Mouse (Mus musculus) spleen, adult 12 weeks (tissue): ENCODE results near the gene Clec4a3.
A peak's percentile ranks its signal among the peaks of the same experiment; 100 is the strongest.
"Not testable (repeated sequence)": the region's sequence is repeated elsewhere in the genome, so short reads cannot be mapped to it uniquely, and the experiment has no call there.

ENCODE experiments used
- DNase-seq: peaks from one replicate; pipeline ENCODE4 v3.0.0; 2022; ENCODE audit warnings: low spot score

Gene Clec4a3

DNA sequence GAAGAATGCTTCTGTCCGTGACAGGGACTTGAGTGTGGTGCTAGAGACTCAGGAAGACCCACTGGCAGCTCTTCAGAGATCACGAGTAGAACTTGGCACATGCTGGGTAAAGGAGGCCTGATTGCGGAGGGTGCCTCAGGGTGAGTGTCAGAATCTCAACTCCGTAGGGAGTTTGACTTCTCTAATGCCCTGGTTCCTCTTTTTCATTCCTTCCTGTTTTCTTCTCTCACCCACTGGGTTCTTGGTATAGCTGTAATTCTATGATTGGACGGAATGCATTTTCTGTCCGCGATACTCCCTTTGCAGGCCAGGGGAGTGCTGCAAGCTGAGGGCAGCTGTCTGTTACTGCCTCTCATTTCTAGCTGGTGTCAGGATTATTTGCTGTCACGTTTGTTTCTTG is at the start of gene Clec4a3:
Clec4a3 (plus strand) TSS at position 115 of the 400 bp plus-strand sequence.
- DNase-seq: peak; percentile 6

DNA sequence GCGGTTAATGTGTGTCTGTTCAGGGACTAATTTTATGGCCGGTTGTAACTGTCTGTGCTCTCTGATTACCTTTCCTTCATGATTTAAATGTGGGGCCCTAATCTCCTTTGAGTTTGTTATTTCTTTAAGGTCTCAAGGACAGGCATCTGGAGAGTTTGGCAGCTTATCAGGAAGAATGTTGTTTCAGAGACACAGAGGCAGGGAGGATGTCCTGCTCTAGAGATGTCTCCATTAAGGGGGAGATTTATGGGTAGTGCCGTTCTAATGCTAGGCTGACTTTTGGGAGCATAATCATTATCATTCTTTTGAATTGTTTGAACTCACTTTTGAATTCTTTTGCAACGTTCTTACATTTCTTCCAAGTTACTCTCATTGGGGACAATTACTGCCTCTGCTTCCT is 32.4 kb upstream of the Clec4a3 start:
- DNase-seq: no peak

DNA sequence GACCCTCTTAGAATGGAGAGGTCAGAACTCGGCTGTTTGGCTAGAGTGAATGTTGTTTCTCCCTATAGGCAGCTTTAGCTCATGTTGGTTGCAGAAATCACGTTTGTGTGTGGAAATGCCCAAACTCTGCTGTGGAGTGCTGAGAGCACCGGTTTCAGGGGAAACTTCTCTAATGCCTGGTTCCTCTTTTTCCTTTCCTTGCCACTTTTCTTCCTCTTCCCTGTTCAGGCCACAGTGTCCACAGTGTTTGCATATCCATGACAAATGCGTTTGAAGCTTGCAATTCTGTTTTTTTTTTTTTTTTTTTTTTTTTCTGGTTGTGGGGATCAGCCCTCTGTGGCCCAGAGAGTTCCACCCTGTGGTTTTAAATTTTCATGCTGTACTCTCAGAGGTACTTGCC is 30.9 kb upstream of the Clec4a3 start, which contains the start of gene Clec4a1:
Clec4a1 (plus strand) TSS at position 398 of the 400 bp plus-strand sequence.
- DNase-seq: no peak

DNA sequence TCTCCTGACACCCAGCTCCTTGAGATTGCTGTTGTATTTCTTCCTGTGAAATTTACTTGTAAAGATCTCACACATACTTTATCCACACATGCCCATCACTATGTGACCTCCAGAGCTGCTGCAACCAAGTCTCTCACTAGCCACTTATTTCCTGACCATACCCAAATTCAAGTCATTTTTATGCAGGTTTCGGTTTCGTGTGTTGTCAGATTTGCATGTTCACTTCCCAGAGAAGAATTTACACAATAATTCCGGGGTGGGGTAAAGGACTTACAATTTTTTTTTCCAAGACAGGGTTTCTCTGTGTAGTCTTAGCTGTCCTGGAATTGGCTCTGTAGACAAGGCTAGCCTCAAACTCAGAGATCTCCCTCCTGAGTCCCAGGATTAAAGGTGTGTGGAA is 17.5 kb upstream of the Clec4a3 start:
- DNase-seq: no peak

DNA sequence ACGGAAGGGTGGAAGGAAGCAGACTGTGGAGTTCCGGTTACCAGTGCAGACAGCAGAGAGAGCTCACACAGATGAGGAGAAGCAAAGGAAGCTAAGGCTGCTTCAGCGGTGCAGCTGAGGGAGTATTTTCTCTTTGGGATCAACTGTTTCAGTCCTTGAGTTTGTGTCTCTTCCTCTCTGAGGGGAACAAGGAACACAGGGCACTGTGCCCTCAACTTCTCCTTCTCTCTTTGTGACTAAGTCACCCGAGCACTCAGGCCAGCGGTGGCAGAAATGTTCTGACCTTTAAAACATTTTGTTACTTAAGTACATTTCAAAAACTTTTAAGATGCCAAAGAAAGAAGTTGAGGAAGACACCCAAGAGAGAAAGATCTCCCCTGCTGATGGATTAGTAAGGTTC is 12.7 kb upstream of the Clec4a3 start:
- no peak for DNase-seq

DNA sequence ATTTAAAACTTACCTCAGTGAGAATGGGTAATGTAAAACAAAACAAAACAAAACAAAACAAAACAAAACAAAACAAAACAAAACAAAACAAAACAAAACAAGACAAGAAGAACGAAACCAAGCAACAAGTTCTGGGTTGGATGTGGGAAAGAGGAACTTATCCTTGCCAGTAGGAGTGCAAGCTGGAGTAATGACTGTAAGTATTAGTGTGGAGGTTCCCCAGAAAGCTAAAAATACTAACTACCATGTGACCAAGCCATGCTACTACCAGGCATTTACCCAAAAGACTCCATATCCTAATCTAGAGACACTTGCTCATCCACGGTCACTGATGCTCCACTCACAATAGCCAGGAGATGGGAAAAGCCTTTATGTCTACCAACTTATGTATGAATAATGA is 5.6 kb upstream of the Clec4a3 start:
- no peak for DNase-seq

DNA sequence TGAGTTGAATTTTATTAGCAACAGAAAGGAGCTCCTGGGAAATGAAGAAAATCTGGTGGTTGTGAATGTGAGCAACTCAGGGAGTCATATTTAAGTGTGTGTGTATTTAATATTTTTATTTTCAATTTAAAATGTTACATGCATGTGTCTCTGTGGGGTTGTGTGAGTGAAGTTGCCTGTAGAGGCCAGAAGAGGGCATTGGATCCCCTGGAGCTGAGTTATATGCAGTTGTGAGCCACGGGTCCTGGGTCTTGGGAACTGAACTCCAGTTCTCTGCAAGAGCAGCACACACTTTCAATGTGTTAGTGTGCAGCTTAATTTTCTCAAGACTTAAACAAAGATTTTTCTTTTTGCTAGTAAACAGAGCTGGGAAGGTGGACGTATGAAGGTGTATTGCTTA is 12.2 kb downstream of the Clec4a3 start:
- no peak for DNase-seq

DNA sequence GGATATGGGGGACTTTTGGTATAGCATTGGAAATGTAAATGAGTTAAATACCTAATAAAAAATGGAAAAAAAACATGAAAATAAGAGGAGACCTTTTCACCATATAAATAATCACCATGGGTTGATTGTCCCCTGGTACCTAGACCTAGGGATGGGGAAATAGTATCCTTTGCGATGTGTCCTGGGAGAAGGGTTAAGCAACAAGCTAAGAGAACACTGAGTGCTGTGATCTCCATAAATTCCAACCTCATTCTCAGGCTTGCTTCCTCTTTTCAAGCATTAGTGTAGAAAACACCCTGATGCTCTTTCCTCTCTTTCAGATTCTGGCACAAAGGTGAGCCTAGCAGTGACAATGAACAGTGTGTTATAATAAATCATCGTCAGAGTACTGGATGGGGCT is 16.7 kb downstream of the Clec4a3 start:
- no peak for DNase-seq

DNA sequence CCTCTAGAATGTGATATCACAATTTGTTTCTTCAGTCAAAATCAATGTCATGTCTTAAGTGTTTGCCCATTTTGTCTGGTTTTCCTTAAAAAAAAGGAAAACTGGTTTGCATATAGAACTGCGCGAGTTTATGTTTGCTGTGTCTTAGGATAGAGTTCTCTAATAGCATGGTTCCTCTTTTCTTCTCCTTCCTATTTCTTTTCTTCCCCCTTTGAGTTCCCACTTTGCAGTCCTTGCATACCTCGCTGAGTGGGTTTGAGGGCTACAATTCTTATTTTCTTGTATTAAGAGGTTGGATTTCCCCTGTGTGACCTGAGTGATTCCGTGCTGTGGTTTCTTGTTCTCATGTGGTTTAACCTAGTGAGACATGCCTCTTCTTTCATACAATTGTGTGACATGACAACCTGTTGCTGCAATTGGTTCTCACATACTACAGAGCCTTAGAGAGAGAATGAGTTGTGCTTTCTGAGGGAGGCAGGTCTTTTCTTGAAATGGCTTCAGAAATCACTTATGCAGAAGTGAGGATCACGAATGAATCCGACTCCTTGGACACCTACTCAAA is 37.6 kb downstream of the Clec4a3 start, which contains the start of gene Clec4a4:
Clec4a4 (plus strand) TSS at position 492 of the 562 bp plus-strand sequence.
- no peak for DNase-seq

DNA sequence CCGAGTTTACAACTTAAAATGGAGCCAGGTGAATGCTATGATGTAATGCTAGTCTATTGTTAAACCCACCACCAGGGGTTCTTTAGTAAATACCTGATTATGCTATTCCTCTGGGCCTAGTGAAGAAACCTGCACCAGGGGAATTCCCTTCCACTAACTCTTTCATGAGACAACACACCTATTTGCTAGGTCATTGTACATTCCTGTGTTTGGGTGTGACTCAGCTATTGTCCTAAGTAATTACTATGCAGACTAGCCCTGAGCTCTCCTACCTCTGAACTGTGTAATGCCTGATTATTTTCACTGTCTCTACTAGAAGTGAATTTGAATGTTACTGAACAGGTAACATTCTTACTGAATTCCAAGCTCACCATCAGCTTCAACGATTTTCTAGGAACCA is 52.4 kb downstream of the Clec4a3 start:
- DNase-seq: not testable (repeated sequence)

DNA sequence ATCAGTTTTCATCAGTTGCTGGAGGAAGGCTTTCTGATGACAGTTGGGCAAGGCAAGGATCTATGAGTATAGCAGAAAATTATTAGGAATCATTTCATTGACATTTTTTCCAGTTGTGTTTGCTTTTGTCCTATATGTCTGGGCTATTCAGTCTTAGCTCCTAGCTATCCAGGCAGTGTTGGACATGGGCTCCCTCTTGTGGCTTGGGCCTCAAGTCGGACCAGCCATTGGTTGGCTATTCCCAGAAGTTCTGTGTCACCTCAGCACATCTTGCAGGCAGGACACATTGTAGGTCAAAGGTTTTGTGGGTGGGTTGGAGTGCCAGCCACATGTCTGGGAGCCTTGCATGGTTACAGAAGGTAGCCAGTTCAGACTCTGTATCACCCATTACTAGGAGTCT is 53.3 kb downstream of the Clec4a3 start:
- DNase-seq: no peak
